Mouse (Mus musculus) midbrain, embryonic 12.5 days (tissue): ENCODE data around the gene Apela. TPM values are rescaled to one million over a fixed set of nuclear protein-coding genes. Genes with fewer than 3 reads are reported as not detected.

Experiments used
- ATAC-seq: fragments of 200-750 bp; cut with Nextera tagmentation; 2 replicates; pipeline ENCODE4 v1.8.0; 2017; ENCODE audit warnings: low read depth, moderate TSS enrichment, moderate library complexity; ENCODE audit not compliant: low FRiP score
- H3K27ac ChIP-seq: fragments of 300-500 bp; sonication (generic); replicated peaks from 2 replicates; pipeline ENCODE4 v1.5.1; 2016; ENCODE audit warnings: mild to moderate bottlenecking
- H3K27me3 ChIP-seq: fragments of 300-500 bp; sonication (generic); 2 replicates; pipeline ENCODE4 v1.6.1; 2016; ENCODE audit warnings: mild to moderate bottlenecking
- H3K36me3 ChIP-seq: fragments of 300-500 bp; sonication (generic); 2 replicates; pipeline ENCODE4 v1.6.1; 2016
- H3K4me1 ChIP-seq: fragments of 300-500 bp; sonication (generic); 2 replicates; pipeline ENCODE4 v1.6.1; 2016
- H3K4me2 ChIP-seq: fragments of 300-500 bp; sonication (generic); replicated peaks from 2 replicates; pipeline ENCODE4 v1.6.1; 2016; ENCODE audit warnings: mild to moderate bottlenecking, moderate library complexity
- H3K4me3 ChIP-seq: fragments of 300-500 bp; sonication (generic); 2 replicates; pipeline ENCODE4 v1.5.1; 2016; ENCODE audit warnings: mild to moderate bottlenecking
- H3K9ac ChIP-seq: fragments of 300-500 bp; sonication (generic); replicated peaks from 2 replicates; pipeline ENCODE4 v1.6.1; 2016; ENCODE audit warnings: mild to moderate bottlenecking, moderate library complexity
- H3K9me3 ChIP-seq: fragments of 300-500 bp; sonication (generic); 2 replicates; pipeline ENCODE4 v1.6.1; 2016; ENCODE audit warnings: mild to moderate bottlenecking
- WGBS: fragments of 180-500 bp; shearing (Covaris S2); methylation state at CpG from one replicate; pipeline ENCODE4 v1.1.7; 2016; 5-methylcytosine and 5-hydroxymethylcytosine counted together
- polyA plus RNA-seq: library from polyadenylated mRNA; unstranded; fragments of >200 nt; fragmentation: Nextera tagmentation; extraction: Ambion mirVana; gene quantifications from 2 replicates; pipeline ENCODE4 v1.2.1, GENCODE M21; 2016

Gene Apela
- polyA plus RNA-seq, result 0.75 and 1.6 TPM in 2 replicates

GRCm38 (mm10) chr8:65037117-65037533 lies at the start of gene Apela:
Apela (minus strand) TSS chr8:65037336.
- Histone ChIP-seq H3K36me3 (no peaks in the 10 kb centered on the region), H3K9me3 (no peaks in the 10 kb centered on the region), H3K27me3 (peaks cover 6% of the 10 kb centered on the region), H3K4me1 (peaks cover 20% of the 10 kb centered on the region), H3K9ac (no peak within 1 kb of the TSS; the same call in 1 of the 2 replicates), H3K4me2 (peak within 1 kb of the TSS; percentile 55), H3K4me3 (peak within 1 kb of the TSS; percentile 34), H3K27ac (no peak within 1 kb of the TSS)
- under 1% methylated on average over 8 of the region's 8 CpGs for WGBS
- ATAC-seq, result peak; percentile 90

GRCm38 (mm10) chr8:65085680-65086079 lies 48.5 kb upstream of the Apela start:
- Histone ChIP-seq H3K27ac (no peak overlapping the region), H3K9me3 (no peaks in the 10 kb centered on the region), H3K36me3 (no peaks in the 10 kb centered on the region), H3K9ac (no peak overlapping the region), H3K27me3 (no peaks in the 10 kb centered on the region), H3K4me2 (no peak overlapping the region), H3K4me3 (no peak overlapping the region), H3K4me1 (0 out of 2 replicates have a peak, but pooled peaks cover 6% of the 10 kb centered on the region)
- ATAC-seq, result no peak
- WGBS, result 80% methylated on average over 2 of the region's 2 CpGs

- H3K27me3 ChIP-seq, result peaks cover 4% of the 10 kb centered on the region; the same call in 1 of the 2 replicates
- H3K4me3 ChIP-seq, result no peak overlapping the region
- no peak overlapping the region for H3K4me2 ChIP-seq
- H3K27ac ChIP-seq, result no peak overlapping the region
- H3K36me3 ChIP-seq, result no peaks in the 10 kb centered on the region
- H3K4me1 ChIP-seq, result 0 out of 2 replicates have a peak, but pooled peaks cover 6% of the 10 kb centered on the region
- H3K9me3 ChIP-seq, result no peaks in the 10 kb centered on the region
- no peak overlapping the region for H3K9ac ChIP-seq
- WGBS, result 87% methylated on average over 9 of the region's 9 CpGs
- no peak for ATAC-seq
These were observed 43.6 kb upstream of the Apela start for GRCm38 (mm10) chr8:65080731-65081130.

GRCm38 (mm10) chr8:65074733-65075132 lies 37.6 kb upstream of the Apela start, which contains the start of gene Gm10663:
Gm10663 (plus strand) TSS chr8:65075033.
- Histone ChIP-seq H3K4me3 (no peak within 1 kb of the TSS), H3K9me3 (no peaks in the 10 kb centered on the region), H3K27me3 (peaks cover 4% of the 10 kb centered on the region; the same call in 1 of the 2 replicates), H3K27ac (no peak within 1 kb of the TSS), H3K4me2 (no peak within 1 kb of the TSS), H3K4me1 (no peaks in the 10 kb centered on the region), H3K36me3 (no peaks in the 10 kb centered on the region), H3K9ac (no peak within 1 kb of the TSS)
- WGBS, result 95% methylated on average over 2 of the region's 2 CpGs
- no peak for ATAC-seq

GRCm38 (mm10) chr8:65070996-65071395 lies 33.9 kb upstream of the Apela start:
- Histone ChIP-seq H3K36me3 (no peaks in the 10 kb centered on the region), H3K9ac (no peak overlapping the region), H3K4me1 (0 out of 2 replicates have a peak, but pooled peaks cover 6% of the 10 kb centered on the region), H3K9me3 (no peaks in the 10 kb centered on the region), H3K4me3 (no peak overlapping the region), H3K27me3 (peaks cover 4% of the 10 kb centered on the region; the same call in 1 of the 2 replicates), H3K4me2 (no peak overlapping the region), H3K27ac (no peak overlapping the region)
- WGBS, result 83% methylated on average over 4 of the region's 4 CpGs
- no peak for ATAC-seq

- Histone ChIP-seq H3K9me3 (no peaks in the 10 kb centered on the region), H3K27ac (no peak overlapping the region), H3K36me3 (no peaks in the 10 kb centered on the region), H3K4me2 (peak overlapping the region; percentile 34), H3K4me3 (no peak overlapping the region), H3K4me1 (0 out of 2 replicates have a peak, but pooled peaks cover 6% of the 10 kb centered on the region), H3K27me3 (peaks cover 15% of the 10 kb centered on the region), H3K9ac (no peak overlapping the region)
- 65% methylated on average over 4 of the region's 4 CpGs for WGBS
- peak; percentile 87 for ATAC-seq
These were observed 31.3 kb upstream of the Apela start for GRCm38 (mm10) chr8:65068473-65068819.

- Histone ChIP-seq H3K36me3 (no peaks in the 10 kb centered on the region), H3K9me3 (no peaks in the 10 kb centered on the region), H3K27me3 (peaks cover 19% of the 10 kb centered on the region), H3K4me3 (no peak overlapping the region), H3K9ac (no peak overlapping the region), H3K4me2 (peak overlapping the region; percentile 34), H3K27ac (no peak overlapping the region), H3K4me1 (0 out of 2 replicates have a peak, but pooled peaks cover 6% of the 10 kb centered on the region)
- peak; percentile 85 for ATAC-seq
- 26% methylated on average over 10 of the region's 10 CpGs for WGBS
These were observed 30.7 kb upstream of the Apela start for GRCm38 (mm10) chr8:65067694-65068472.

- WGBS, result 96% methylated on average over 4 of the region's 4 CpGs
- Histone ChIP-seq H3K4me2 (no peak overlapping the region), H3K9me3 (no peaks in the 10 kb centered on the region), H3K27me3 (peaks cover 19% of the 10 kb centered on the region), H3K27ac (no peak overlapping the region), H3K4me1 (0 out of 2 replicates have a peak, but pooled peaks cover 6% of the 10 kb centered on the region), H3K4me3 (no peak overlapping the region), H3K36me3 (no peaks in the 10 kb centered on the region), H3K9ac (no peak overlapping the region)
- ATAC-seq, result no peak
These were observed 29.9 kb upstream of the Apela start for GRCm38 (mm10) chr8:65067031-65067430.

GRCm38 (mm10) chr8:65065622-65066021 lies 28.5 kb upstream of the Apela start:
- WGBS, result 98% methylated on average over 3 of the region's 3 CpGs
- Histone ChIP-seq H3K4me3 (no peak overlapping the region), H3K9ac (no peak overlapping the region), H3K9me3 (no peaks in the 10 kb centered on the region), H3K4me1 (0 out of 2 replicates have a peak, but pooled peaks cover 6% of the 10 kb centered on the region), H3K4me2 (no peak overlapping the region), H3K27ac (no peak overlapping the region), H3K27me3 (peaks cover 19% of the 10 kb centered on the region), H3K36me3 (no peaks in the 10 kb centered on the region)
- ATAC-seq, result no peak

- H3K27ac ChIP-seq, result no peak overlapping the region
- H3K4me1 ChIP-seq, result 0 out of 2 replicates have a peak, but pooled peaks cover 6% of the 10 kb centered on the region
- no peak for ATAC-seq
- H3K4me3 ChIP-seq, result no peak overlapping the region
- 62% methylated on average over 2 of the region's 2 CpGs for WGBS
- peaks cover 19% of the 10 kb centered on the region for H3K27me3 ChIP-seq
- no peaks in the 10 kb centered on the region for H3K36me3 ChIP-seq
- no peaks in the 10 kb centered on the region for H3K9me3 ChIP-seq
- H3K4me2 ChIP-seq, result no peak overlapping the region
- no peak overlapping the region for H3K9ac ChIP-seq
These were observed 26.9 kb upstream of the Apela start for GRCm38 (mm10) chr8:65064071-65064470.

- 65% methylated on average over 4 of the region's 4 CpGs for WGBS
- no peak overlapping the region for H3K27ac ChIP-seq
- H3K27me3 ChIP-seq, result peaks cover 17% of the 10 kb centered on the region
- H3K4me1 ChIP-seq, result no peaks in the 10 kb centered on the region
- no peak for ATAC-seq
- H3K36me3 ChIP-seq, result no peaks in the 10 kb centered on the region
- H3K9me3 ChIP-seq, result no peaks in the 10 kb centered on the region
- H3K9ac ChIP-seq, result no peak overlapping the region
- H3K4me2 ChIP-seq, result no peak overlapping the region
- H3K4me3 ChIP-seq, result no peak overlapping the region
These were observed 25.1 kb upstream of the Apela start for GRCm38 (mm10) chr8:65062195-65062594.

- no peaks in the 10 kb centered on the region for H3K9me3 ChIP-seq
- WGBS, result 92% methylated on average over 4 of the region's 4 CpGs
- H3K27ac ChIP-seq, result no peak overlapping the region
- no peak overlapping the region for H3K4me2 ChIP-seq
- no peak overlapping the region for H3K9ac ChIP-seq
- H3K36me3 ChIP-seq, result no peaks in the 10 kb centered on the region
- ATAC-seq, result no peak
- no peak overlapping the region for H3K4me3 ChIP-seq
- H3K4me1 ChIP-seq, result no peaks in the 10 kb centered on the region
- no peaks in the 10 kb centered on the region for H3K27me3 ChIP-seq
These were observed 19.6 kb upstream of the Apela start for GRCm38 (mm10) chr8:65056722-65057121.
